Mouse (Mus musculus) embryonic facial prominence, embryonic 14.5 days (tissue): ENCODE data around the gene Mgat1. TPM values are rescaled to one million over a fixed set of nuclear protein-coding genes. Genes with fewer than 3 reads are reported as not detected.
A peak's percentile ranks its signal among the peaks of the same experiment; 100 is the strongest.

Experiments
- ATAC-seq: fragments of 200-750 bp; cut with Nextera tagmentation; 2 replicates; pipeline ENCODE4 v1.8.0; 2017; ENCODE audit warnings: low read depth, moderate number of reproducible peaks, moderate TSS enrichment
- DNase-seq: peaks from one replicate; pipeline ENCODE4 v3.0.0-alpha.2; 2015; ENCODE audit warnings: low spot score
- H3K27ac ChIP-seq: fragments of 300-500 bp; sonication (generic); replicated peaks from 2 replicates; pipeline ENCODE4 v1.5.1; 2014; ENCODE audit warnings: low read depth, mild to moderate bottlenecking, low read length, moderate library complexity
- H3K27me3 ChIP-seq: fragments of 300-500 bp; sonication (generic); replicated peaks from 2 replicates; pipeline ENCODE4 v1.6.1; 2014; ENCODE audit warnings: low read length; ENCODE audit not compliant: control insufficient read depth, insufficient read depth
- H3K36me3 ChIP-seq: fragments of 300-500 bp; sonication (generic); 2 replicates; pipeline ENCODE4 v1.6.1; 2014; ENCODE audit warnings: low read length, mixed read lengths; ENCODE audit not compliant: control insufficient read depth, insufficient read depth
- H3K4me1 ChIP-seq: fragments of 300-500 bp; sonication (generic); 2 replicates; pipeline ENCODE4 v1.6.1; 2014; ENCODE audit warnings: antibody characterized with exemption, low read length; ENCODE audit not compliant: control insufficient read depth, insufficient read depth
- H3K4me2 ChIP-seq: fragments of 300-500 bp; sonication (generic); 2 replicates; pipeline ENCODE4 v1.6.1; 2014; ENCODE audit warnings: low read depth, mild to moderate bottlenecking, low read length, moderate library complexity, mixed read lengths
- H3K4me3 ChIP-seq: fragments of 300-500 bp; sonication (generic); 2 replicates; pipeline ENCODE4 v1.5.1; 2014; ENCODE audit warnings: low read depth, mild to moderate bottlenecking, low read length
- H3K9ac ChIP-seq: fragments of 300-500 bp; sonication (generic); 2 replicates; pipeline ENCODE4 v1.6.1; 2014; ENCODE audit warnings: low read depth, mild to moderate bottlenecking, low read length, moderate library complexity, mixed read lengths
- H3K9me3 ChIP-seq: fragments of 300-500 bp; sonication (generic); 2 replicates; pipeline ENCODE4 v1.6.1; 2016; ENCODE audit warnings: low read length; ENCODE audit not compliant: control insufficient read depth
- WGBS: fragments of 180-500 bp; shearing (Covaris S2); extraction: QIAGEN DNeasy Blood & Tissue Kit; methylation state at CpG from one replicate; pipeline ENCODE4 v1.1.7; 2014; 5-methylcytosine and 5-hydroxymethylcytosine counted together
- polyA plus RNA-seq: library from polyadenylated mRNA; unstranded; fragments of >200 nt; fragmentation: Nextera tagmentation; extraction: Ambion mirVana; gene quantifications from 2 replicates; pipeline ENCODE4 v1.2.1, GENCODE M21; 2014

Gene Mgat1
- polyA plus RNA-seq, 1 experiment from 2014 or later, result 67.3 TPM

GRCm38 (mm10) chr11:49245634-49246415 is 1.8 kb downstream of the Mgat1 start:
- peak overlapping the region; percentile 58 for H3K4me2 ChIP-seq
- H3K27ac ChIP-seq, result peak overlapping the region; percentile 94
- no peaks in the 10 kb centered on the region for H3K27me3 ChIP-seq
- H3K36me3 ChIP-seq, result no peaks in the 10 kb centered on the region
- ATAC-seq (no peak), DNase-seq (no peak)
- H3K4me1 ChIP-seq, result peaks cover 37% of the 10 kb centered on the region
- WGBS, result 24% methylated on average over 12 of the region's 12 CpGs
- H3K9ac ChIP-seq, result peak overlapping the region; percentile 27; the same call in 1 of the 2 replicates
- H3K9me3 ChIP-seq, result no peaks in the 10 kb centered on the region
- peak overlapping the region; percentile 47 for H3K4me3 ChIP-seq

GRCm38 (mm10) chr11:49246523-49246922 is 2.5 kb downstream of the Mgat1 start:
- Histone ChIP-seq H3K4me3 (no peak overlapping the region), H3K4me2 (peak overlapping the region; percentile 58; the same call in 1 of the 2 replicates), H3K27me3 (no peaks in the 10 kb centered on the region), H3K36me3 (no peaks in the 10 kb centered on the region), H3K27ac (no peak overlapping the region), H3K9ac (no peak overlapping the region), H3K4me1 (peaks cover 43% of the 10 kb centered on the region), H3K9me3 (no peaks in the 10 kb centered on the region)
- 79% methylated on average over 4 of the region's 4 CpGs for WGBS
- DNase-seq (no peak), ATAC-seq (no peak)

GRCm38 (mm10) chr11:49247255-49247654 is 3.3 kb downstream of the Mgat1 start:
- H3K9ac ChIP-seq, result peak overlapping the region; percentile 42
- 75% methylated on average over 2 of the region's 2 CpGs for WGBS
- H3K4me1 ChIP-seq, result peaks cover 49% of the 10 kb centered on the region
- no peak overlapping the region for H3K4me2 ChIP-seq
- H3K4me3 ChIP-seq, result no peak overlapping the region
- H3K36me3 ChIP-seq, result 0 out of 2 replicates have a peak, but pooled peaks cover 5% of the 10 kb centered on the region
- no peak overlapping the region for H3K27ac ChIP-seq
- ATAC-seq (no peak), DNase-seq (no peak)
- H3K27me3 ChIP-seq, result no peaks in the 10 kb centered on the region
- H3K9me3 ChIP-seq, result no peaks in the 10 kb centered on the region

- ATAC-seq (no peak), DNase-seq (peak; percentile 48)
- H3K4me1 ChIP-seq, result peaks cover 49% of the 10 kb centered on the region
- H3K36me3 ChIP-seq, result peaks cover 14% of the 10 kb centered on the region
- no peak overlapping the region for H3K4me3 ChIP-seq
- 59% methylated on average over 6 of the region's 6 CpGs for WGBS
- no peak overlapping the region for H3K4me2 ChIP-seq
- no peaks in the 10 kb centered on the region for H3K9me3 ChIP-seq
- no peak overlapping the region for H3K9ac ChIP-seq
- peak overlapping the region; percentile 92 for H3K27ac ChIP-seq
- no peaks in the 10 kb centered on the region for H3K27me3 ChIP-seq
These were observed 4.4 kb downstream of the Mgat1 start for GRCm38 (mm10) chr11:49248226-49248973.

GRCm38 (mm10) chr11:49248974-49249700 is 5.1 kb downstream of the Mgat1 start:
- H3K9ac ChIP-seq, result no peak overlapping the region
- peak overlapping the region; percentile 92 for H3K27ac ChIP-seq

GRCm38 (mm10) chr11:49249811-49250421 is 5.9 kb downstream of the Mgat1 start:
- Histone ChIP-seq H3K36me3 (peaks cover 29% of the 10 kb centered on the region), H3K9ac (peak overlapping the region; percentile 90), H3K9me3 (no peaks in the 10 kb centered on the region), H3K27me3 (no peaks in the 10 kb centered on the region), H3K27ac (peak overlapping the region; percentile 92), H3K4me3 (peak overlapping the region; percentile 75), H3K4me2 (peak overlapping the region; percentile 74), H3K4me1 (peaks cover 46% of the 10 kb centered on the region)
- ATAC-seq, result no peak
- DNase-seq, result no peak
- WGBS, result 24% methylated on average over 9 of the region's 10 CpGs

More at GRCm38 (mm10) chr11:49248974-49249700, 5.1 kb downstream of the Mgat1 start:
- no peaks in the 10 kb centered on the region for H3K27me3 ChIP-seq
- 71% methylated on average over 6 of the region's 6 CpGs for WGBS
- DNase-seq (no peak), ATAC-seq (no peak)
- H3K4me3 ChIP-seq, result no peak overlapping the region
- H3K4me1 ChIP-seq, result peaks cover 49% of the 10 kb centered on the region
- peak overlapping the region; percentile 74; the same call in 1 of the 2 replicates for H3K4me2 ChIP-seq
- H3K36me3 ChIP-seq, result peaks cover 22% of the 10 kb centered on the region
- H3K9me3 ChIP-seq, result no peaks in the 10 kb centered on the region

- no peaks in the 10 kb centered on the region for H3K9me3 ChIP-seq
- H3K27ac ChIP-seq, result peak overlapping the region; percentile 92
- H3K4me1 ChIP-seq, result peaks cover 40% of the 10 kb centered on the region
- DNase-seq (peak; percentile 92), ATAC-seq (peak; percentile 96)
- peak overlapping the region; percentile 90 for H3K9ac ChIP-seq
- H3K27me3 ChIP-seq, result no peaks in the 10 kb centered on the region
- H3K4me3 ChIP-seq, result peak overlapping the region; percentile 75
- peaks cover 37% of the 10 kb centered on the region for H3K36me3 ChIP-seq
- peak overlapping the region; percentile 74 for H3K4me2 ChIP-seq
- WGBS, result 3% methylated on average over 33 of the region's 45 CpGs
These were observed 6.7 kb downstream of the Mgat1 start for GRCm38 (mm10) chr11:49250422-49251379.
